Mouse (Mus musculus) erythroblast, embryonic 14.5 days (primary cell): ENCODE measurements at regions not wholly inside any gene's neighbourhood (a gene's known extent, or its start where the extent isn't known, plus 50 kb on each side); places are given as distances from the start of the nearest gene placed in this dataset.

ENCODE experiments used
- GATA1 ChIP-seq: IDR thresholded peaks from 2 replicates; pipeline ENCODE4 v1.6.1; 2012; ENCODE audit warnings: low read length, inconsistent platforms, mixed read lengths
- TAL1 ChIP-seq: IDR thresholded peaks from 3 replicates; pipeline ENCODE4 v1.6.1; 2012; ENCODE audit warnings: low read length, inconsistent platforms, mixed read lengths

DNA sequence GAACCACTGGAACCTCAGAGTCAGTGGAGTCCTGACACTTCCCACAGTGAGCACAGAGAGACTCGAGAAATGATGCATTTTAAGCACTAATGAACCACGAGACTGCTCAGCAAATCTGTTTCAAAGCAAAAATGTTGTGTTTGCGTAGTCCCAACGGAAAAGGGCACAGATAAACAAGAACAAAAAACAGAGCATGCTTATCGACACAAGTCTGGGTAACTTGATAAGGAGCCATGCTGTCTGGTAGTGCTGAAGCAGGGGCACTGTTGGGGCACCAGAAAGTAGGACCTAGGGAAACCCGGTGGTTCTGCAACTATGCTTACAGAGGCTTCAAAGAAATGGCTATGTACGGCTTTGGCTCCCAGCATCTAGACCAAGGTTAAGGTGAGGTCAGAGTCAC is 172.7 kb upstream of the Hes1 start:
- TF ChIP-seq GATA1 (no peak), TAL1 (no peak)
